Mouse (Mus musculus): ENCODE results near the gene Pde8b.

The Pde8b gene

GRCm38 (mm10) chr13:95091546-95092445 lies 158.3 kb downstream of the Pde8b start:
- no peak for ATAC-seq (ENCODE audit: insufficient number of reproducible peaks, low FRiP score, low TSS enrichment)

GRCm38 (mm10) chr13:95087358-95087787 lies 162.8 kb downstream of the Pde8b start:
- no peak for ATAC-seq (ENCODE audit: insufficient number of reproducible peaks, low FRiP score, low TSS enrichment)

- no peak for ATAC-seq (ENCODE audit: insufficient number of reproducible peaks, low FRiP score, low TSS enrichment)
These were observed 164.1 kb downstream of the Pde8b start for GRCm38 (mm10) chr13:95086033-95086432.

- no peak for ATAC-seq (ENCODE audit: insufficient number of reproducible peaks, low FRiP score, low TSS enrichment)
These were observed 167.5 kb downstream of the Pde8b start for GRCm38 (mm10) chr13:95082611-95083010.

- no peak for ATAC-seq (ENCODE audit: insufficient number of reproducible peaks, low FRiP score, low TSS enrichment)
These were observed 169.1 kb downstream of the Pde8b start for GRCm38 (mm10) chr13:95081082-95081481.

GRCm38 (mm10) chr13:95078492-95078891 lies 171.6 kb downstream of the Pde8b start:
- no peak for ATAC-seq (ENCODE audit: insufficient number of reproducible peaks, low FRiP score, low TSS enrichment)

GRCm38 (mm10) chr13:95077688-95078087 lies 172.4 kb downstream of the Pde8b start:
- no peak for ATAC-seq (ENCODE audit: insufficient number of reproducible peaks, low FRiP score, low TSS enrichment)

- no peak for ATAC-seq (ENCODE audit: insufficient number of reproducible peaks, low FRiP score, low TSS enrichment)
These were observed 174.0 kb downstream of the Pde8b start for GRCm38 (mm10) chr13:95076142-95076541.

GRCm38 (mm10) chr13:95073445-95074172 lies 176.5 kb downstream of the Pde8b start:
- ATAC-seq (ENCODE audit: insufficient number of reproducible peaks, low FRiP score, low TSS enrichment): no peak

- no peak for ATAC-seq (ENCODE audit: insufficient number of reproducible peaks, low FRiP score, low TSS enrichment)
These were observed 179.9 kb downstream of the Pde8b start for GRCm38 (mm10) chr13:95070268-95070667.

- no peak for ATAC-seq (ENCODE audit: insufficient number of reproducible peaks, low FRiP score, low TSS enrichment)
These were observed 182.3 kb downstream of the Pde8b start for GRCm38 (mm10) chr13:95067854-95068253.

GRCm38 (mm10) chr13:95063390-95064017 lies 186.6 kb downstream of the Pde8b start:
- no peak for ATAC-seq (ENCODE audit: insufficient number of reproducible peaks, low FRiP score, low TSS enrichment)

- no peak for ATAC-seq (ENCODE audit: insufficient number of reproducible peaks, low FRiP score, low TSS enrichment)
These were observed 191.3 kb downstream of the Pde8b start for GRCm38 (mm10) chr13:95058885-95059284.

GRCm38 (mm10) chr13:95056501-95057280 lies 193.4 kb downstream of the Pde8b start:
- ATAC-seq (ENCODE audit: insufficient number of reproducible peaks, low FRiP score, low TSS enrichment): no peak

- ATAC-seq (ENCODE audit: insufficient number of reproducible peaks, low FRiP score, low TSS enrichment): no peak
These were observed 194.3 kb downstream of the Pde8b start for GRCm38 (mm10) chr13:95055742-95056388.

GRCm38 (mm10) chr13:95052421-95052820 lies 197.7 kb downstream of the Pde8b start:
- ATAC-seq (ENCODE audit: insufficient number of reproducible peaks, low FRiP score, low TSS enrichment): no peak

- ATAC-seq (ENCODE audit: insufficient number of reproducible peaks, low FRiP score, low TSS enrichment): no peak
These were observed 199.7 kb downstream of the Pde8b start for GRCm38 (mm10) chr13:95050398-95050797.

- ATAC-seq (ENCODE audit: insufficient number of reproducible peaks, low FRiP score, low TSS enrichment): no peak
These were observed 206.0 kb downstream of the Pde8b start for GRCm38 (mm10) chr13:95044108-95044507.

GRCm38 (mm10) chr13:95040140-95040738 lies 209.9 kb downstream of the Pde8b start:
- no peak for ATAC-seq (ENCODE audit: insufficient number of reproducible peaks, low FRiP score, low TSS enrichment)
